Mouse (Mus musculus) forebrain, embryonic 16.5 days (tissue): Measurements from ENCODE around the gene Lias. TPM values are rescaled to one million over a fixed set of nuclear protein-coding genes. Genes with fewer than 3 reads are reported as not detected.

Experiments used
- ATAC-seq: fragments of 200-750 bp; cut with Nextera tagmentation; 2 replicates; pipeline ENCODE4 v1.8.0; 2017; ENCODE audit warnings: mild to moderate bottlenecking, moderate library complexity
- H3K27ac ChIP-seq: fragments of 300-500 bp; sonication (generic); 2 replicates; pipeline ENCODE4 v1.5.1; 2014; ENCODE audit warnings: low read length, control low read depth
- H3K27me3 ChIP-seq: fragments of 300-500 bp; sonication (generic); replicated peaks from 2 replicates; pipeline ENCODE4 v1.6.1; 2014; ENCODE audit warnings: low read length; ENCODE audit not compliant: control insufficient read depth, insufficient read depth
- H3K36me3 ChIP-seq: fragments of 300-500 bp; sonication (generic); 2 replicates; pipeline ENCODE4 v1.6.1; 2014; ENCODE audit not compliant: control insufficient read depth, insufficient read depth
- H3K4me1 ChIP-seq: fragments of 300-500 bp; sonication (generic); replicated peaks from 2 replicates; pipeline ENCODE4 v1.6.1; 2014; ENCODE audit warnings: low read length; ENCODE audit not compliant: control insufficient read depth, insufficient read depth
- H3K4me2 ChIP-seq: fragments of 300-500 bp; sonication (generic); 2 replicates; pipeline ENCODE4 v1.6.1; 2014; ENCODE audit warnings: mild to moderate bottlenecking, low read length, control low read depth
- H3K4me3 ChIP-seq: fragments of 300-500 bp; sonication (generic); replicated peaks from 2 replicates; pipeline ENCODE4 v1.5.1; 2014; ENCODE audit warnings: mild to moderate bottlenecking, low read length, control low read depth
- H3K9ac ChIP-seq: fragments of 300-500 bp; sonication (generic); replicated peaks from 2 replicates; pipeline ENCODE4 v1.6.1; 2014; ENCODE audit warnings: low read depth, low read length, control low read depth
- H3K9me3 ChIP-seq: fragments of 300-500 bp; sonication (generic); 2 replicates; pipeline ENCODE4 v1.6.1; 2016; ENCODE audit warnings: low read length; ENCODE audit not compliant: control insufficient read depth
- WGBS: fragments of 180-500 bp; shearing (Covaris S2); extraction: QIAGEN DNeasy Blood & Tissue Kit; methylation state at CpG from one replicate; pipeline ENCODE4 v1.1.7; 2014; 5-methylcytosine and 5-hydroxymethylcytosine counted together
- polyA plus RNA-seq: library from polyadenylated mRNA; unstranded; fragments of >200 nt; fragmentation: Nextera tagmentation; extraction: Ambion mirVana; gene quantifications from 2 replicates; pipeline ENCODE4 v1.2.1, GENCODE M21; 2015

Gene Lias
- polyA plus RNA-seq, 1 experiment from 2014 or later, result 67.1 TPM

- Histone ChIP-seq H3K27ac (no peak overlapping the region), H3K36me3 (no peaks in the 10 kb centered on the region), H3K27me3 (no peaks in the 10 kb centered on the region), H3K4me1 (peaks cover 16% of the 10 kb centered on the region), H3K9me3 (no peaks in the 10 kb centered on the region), H3K4me3 (no peak overlapping the region), H3K4me2 (no peak overlapping the region), H3K9ac (no peak overlapping the region)
- no peak for ATAC-seq
Observed at GRCm38 (mm10) chr5:65438041-65438440, 46.7 kb downstream of the Lias start.

DNA sequence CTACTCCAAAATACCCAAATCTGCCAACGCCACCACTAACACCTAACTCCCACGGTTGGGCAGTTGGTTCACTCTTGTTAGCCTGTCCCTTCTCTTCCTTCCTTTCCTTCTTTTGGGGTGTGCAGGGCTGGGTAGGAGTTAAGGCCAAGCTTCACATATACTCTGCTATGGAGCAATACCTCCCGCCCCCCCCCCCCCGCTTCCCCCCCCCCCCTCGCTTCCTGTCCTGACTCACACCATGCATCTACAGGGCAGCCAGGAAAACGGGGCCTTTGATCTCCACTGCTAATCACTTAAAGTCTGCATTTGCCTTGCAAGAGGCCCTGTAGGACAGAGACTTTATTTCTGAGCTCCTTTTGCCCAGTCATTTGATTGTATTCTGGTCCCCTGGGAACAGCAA, 53.7 kb downstream of the Lias start:
- no peak overlapping the region for H3K4me3 ChIP-seq
- H3K4me1 ChIP-seq, result no peaks in the 10 kb centered on the region
- H3K27ac ChIP-seq, result no peak overlapping the region
- 72% methylated on average over 4 of the region's 6 CpGs for WGBS
- no peaks in the 10 kb centered on the region for H3K27me3 ChIP-seq
- H3K9ac ChIP-seq, result no peak overlapping the region
- H3K4me2 ChIP-seq, result no peak overlapping the region
- H3K36me3 ChIP-seq, result peaks cover 11% of the 10 kb centered on the region; the same call in 1 of the 2 replicates
- no peaks in the 10 kb centered on the region for H3K9me3 ChIP-seq
- ATAC-seq, result no peak

- Histone ChIP-seq H3K9me3 (no peaks in the 10 kb centered on the region), H3K27ac (no peak overlapping the region), H3K4me2 (no peak overlapping the region), H3K27me3 (no peaks in the 10 kb centered on the region), H3K36me3 (peaks cover 11% of the 10 kb centered on the region; the same call in 1 of the 2 replicates), H3K9ac (no peak overlapping the region), H3K4me1 (no peaks in the 10 kb centered on the region), H3K4me3 (no peak overlapping the region)
- WGBS, result 89% methylated on average over 2 of the region's 2 CpGs
- ATAC-seq, result no peak
Observed at GRCm38 (mm10) chr5:65446756-65447155, 55.5 kb downstream of the Lias start.

- ATAC-seq, result no peak
- H3K4me1 ChIP-seq, result no peaks in the 10 kb centered on the region
- peaks cover 13% of the 10 kb centered on the region; the same call in 1 of the 2 replicates for H3K36me3 ChIP-seq
- 82% methylated on average over 2 of the region's 2 CpGs for WGBS
- no peak overlapping the region for H3K4me3 ChIP-seq
- no peak overlapping the region for H3K4me2 ChIP-seq
- H3K27ac ChIP-seq, result no peak overlapping the region
- H3K27me3 ChIP-seq, result no peaks in the 10 kb centered on the region
- H3K9ac ChIP-seq, result no peak overlapping the region
- no peaks in the 10 kb centered on the region for H3K9me3 ChIP-seq
Observed at GRCm38 (mm10) chr5:65447826-65448225, 56.5 kb downstream of the Lias start.

DNA sequence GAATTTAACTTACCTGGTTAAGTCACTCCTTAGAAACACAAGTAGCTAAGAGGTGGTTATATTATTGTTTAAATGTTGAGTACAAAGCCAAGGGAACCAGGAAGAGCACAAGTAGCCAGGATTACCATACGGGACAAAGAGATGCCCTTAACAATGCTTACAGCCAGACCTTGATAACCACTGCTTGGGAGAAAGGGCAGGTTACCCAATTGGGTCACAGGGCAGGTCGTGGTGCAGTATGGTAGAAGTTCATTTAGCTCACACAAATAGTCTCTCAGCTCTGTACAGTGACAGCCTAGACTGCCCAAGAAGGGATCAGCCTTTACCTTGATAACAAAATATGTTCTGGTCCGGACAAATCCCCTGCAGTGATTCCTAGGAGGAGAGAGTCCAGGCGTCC, 57.6 kb downstream of the Lias start:
- Histone ChIP-seq H3K4me3 (no peak overlapping the region), H3K4me2 (no peak overlapping the region), H3K4me1 (no peaks in the 10 kb centered on the region), H3K9ac (no peak overlapping the region), H3K36me3 (peaks cover 13% of the 10 kb centered on the region; the same call in 1 of the 2 replicates), H3K9me3 (no peaks in the 10 kb centered on the region), H3K27ac (no peak overlapping the region), H3K27me3 (no peaks in the 10 kb centered on the region)
- no peak for ATAC-seq
- WGBS, result 84% methylated on average over 4 of the region's 4 CpGs

- Histone ChIP-seq H3K4me1 (no peaks in the 10 kb centered on the region), H3K27me3 (no peaks in the 10 kb centered on the region), H3K36me3 (peaks cover 5% of the 10 kb centered on the region; the same call in 1 of the 2 replicates), H3K9me3 (no peaks in the 10 kb centered on the region), H3K4me3 (no peak overlapping the region), H3K27ac (no peak overlapping the region), H3K4me2 (no peak overlapping the region), H3K9ac (no peak overlapping the region)
- WGBS, result 81% methylated on average over 5 of the region's 5 CpGs
- ATAC-seq, result no peak
Observed at GRCm38 (mm10) chr5:65454771-65455170, 63.5 kb downstream of the Lias start.

GRCm38 (mm10) chr5:65457086-65457827, 66.0 kb downstream of the Lias start:
- Histone ChIP-seq H3K4me3 (no peak overlapping the region), H3K4me2 (no peak overlapping the region), H3K27me3 (no peaks in the 10 kb centered on the region), H3K9me3 (no peaks in the 10 kb centered on the region), H3K36me3 (peaks cover 7% of the 10 kb centered on the region; the same call in 1 of the 2 replicates), H3K27ac (no peak overlapping the region), H3K4me1 (no peaks in the 10 kb centered on the region), H3K9ac (no peak overlapping the region)
- WGBS, result 71% methylated on average over 7 of the region's 7 CpGs
- no peak for ATAC-seq

GRCm38 (mm10) chr5:65457846-65458245, 66.5 kb downstream of the Lias start:
- Histone ChIP-seq H3K4me1 (no peaks in the 10 kb centered on the region), H3K9me3 (no peaks in the 10 kb centered on the region), H3K4me2 (no peak overlapping the region), H3K9ac (no peak overlapping the region), H3K27ac (no peak overlapping the region), H3K27me3 (no peaks in the 10 kb centered on the region), H3K4me3 (no peak overlapping the region), H3K36me3 (peaks cover 5% of the 10 kb centered on the region; the same call in 1 of the 2 replicates)
- WGBS, result 84% methylated on average over 5 of the region's 5 CpGs
- ATAC-seq, result no peak

DNA sequence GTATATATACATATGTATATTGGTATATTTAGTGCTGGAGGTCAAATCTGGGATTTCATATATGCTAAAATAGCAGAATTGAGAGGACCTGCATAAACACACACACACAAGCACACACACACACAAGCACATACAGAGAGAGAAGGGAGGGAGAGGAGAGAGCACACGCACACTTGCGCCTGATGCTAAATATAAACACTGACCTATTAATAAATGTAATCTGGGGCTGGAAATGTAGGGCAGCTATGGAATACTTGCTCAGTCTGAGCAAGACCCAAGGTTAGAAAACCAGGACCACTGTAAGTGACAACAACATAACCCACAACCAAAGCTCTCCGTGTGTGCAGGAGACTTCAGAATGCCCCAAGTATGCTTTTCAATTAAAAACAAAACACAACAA, 68.2 kb downstream of the Lias start:
- Histone ChIP-seq H3K9ac (no peak overlapping the region), H3K4me3 (no peak overlapping the region), H3K36me3 (peaks cover 4% of the 10 kb centered on the region; the same call in 1 of the 2 replicates), H3K27me3 (no peaks in the 10 kb centered on the region), H3K4me1 (no peaks in the 10 kb centered on the region), H3K4me2 (no peak overlapping the region), H3K9me3 (no peaks in the 10 kb centered on the region), H3K27ac (no peak overlapping the region)
- 88% methylated on average over 3 of the region's 3 CpGs for WGBS
- ATAC-seq, result no peak
